Mouse (Mus musculus) spleen, adult 2 months (tissue): Measurements from ENCODE around the gene Il4ra. TPM values are rescaled to one million over a fixed set of nuclear protein-coding genes. Genes with fewer than 3 reads are reported as not detected.

Experiments
- DNase-seq, 2 experiments: peaks; one replicate each; pipeline versions ENCODE4 v3.0.0 to v3.0.0-alpha.2; 2012 to 2021; ENCODE audit warnings: low spot score in 2 of 2, low read depth in 1 of 2
- H3K27ac ChIP-seq: fragments of 200-500 bp; 2 replicates; pipeline ENCODE4 v1.5.1; 2012; ENCODE audit warnings: low read length, inconsistent platforms; ENCODE audit not compliant: insufficient read depth
- H3K27me3 ChIP-seq: fragments of 200-500 bp; 2 replicates; pipeline ENCODE4 v1.6.1; 2012; ENCODE audit warnings: mild to moderate bottlenecking, moderate library complexity, low read length, inconsistent platforms; ENCODE audit not compliant: control insufficient read depth, insufficient read depth
- H3K36me3 ChIP-seq: fragments of 200-500 bp; 2 replicates; pipeline ENCODE4 v1.6.1; 2012; ENCODE audit warnings: mild to moderate bottlenecking, low read length, inconsistent platforms; ENCODE audit not compliant: control insufficient read depth, insufficient read depth
- H3K4me1 ChIP-seq: fragments of 200-500 bp; 2 replicates; pipeline ENCODE4 v1.6.1; 2011; ENCODE audit warnings: inconsistent platforms; ENCODE audit not compliant: control insufficient read depth, insufficient read depth, insufficient read length
- H3K4me3 ChIP-seq: fragments of 200-500 bp; 2 replicates; pipeline ENCODE4 v1.5.1; 2011; ENCODE audit warnings: mild to moderate bottlenecking, inconsistent platforms; ENCODE audit not compliant: insufficient read depth, insufficient read length; ENCODE audit errors: extremely low read depth
- CTCF ChIP-seq: fragments of 200-500 bp; IDR thresholded peaks from 2 replicates; pipeline ENCODE4 v1.5.1; 2011; ENCODE audit warnings: mild to moderate bottlenecking, inconsistent platforms; ENCODE audit not compliant: insufficient read depth, insufficient read length, insufficient replicate concordance; ENCODE audit errors: extremely low read depth
- POLR2A ChIP-seq: fragments of 200-500 bp; IDR thresholded peaks from 2 replicates; pipeline ENCODE4 v1.6.1; 2011; ENCODE audit warnings: low read depth, low read length, inconsistent platforms
- WGBS: fragments of 180-500 bp; shearing (Covaris S2); methylation state at CpG from one replicate; pipeline ENCODE4 v1.1.7; 2018; 5-methylcytosine and 5-hydroxymethylcytosine counted together
- polyA plus RNA-seq: library from polyadenylated mRNA; depleted of rRNA; stranded (reverse); fragments of >200 nt; gene quantifications from 2 replicates; pipeline ENCODE4 v1.2.3, GENCODE M21; 2012

Il4ra gene
- polyA plus RNA-seq, 1 experiment, result 83.4 TPM

- no peak for TF ChIP-seq CTCF
- no peak for TF ChIP-seq POLR2A
- no peaks in the 10 kb centered on the region for H3K27me3 ChIP-seq
- 76% methylated on average over 2 of the region's 2 CpGs for WGBS
- H3K36me3 ChIP-seq, result peaks cover 64% of the 10 kb centered on the region
- DNase-seq, result no peak
- H3K4me1 ChIP-seq, result peaks cover 4% of the 10 kb centered on the region; the same call in 1 of the 2 replicates
- H3K27ac ChIP-seq, result no peak overlapping the region
- no peak overlapping the region for H3K4me3 ChIP-seq
Observed at GRCm38 (mm10) chr7:125566420-125566819, 14.5 kb downstream of the Il4ra start.

GRCm38 (mm10) chr7:125568888-125569287 is 17.0 kb downstream of the Il4ra start:
- Histone ChIP-seq H3K4me1 (no peaks in the 10 kb centered on the region), H3K36me3 (peaks cover 83% of the 10 kb centered on the region), H3K27me3 (no peaks in the 10 kb centered on the region), H3K27ac (no peak overlapping the region), H3K4me3 (no peak overlapping the region)
- DNase-seq, result no peak
- 68% methylated on average over 8 of the region's 8 CpGs for WGBS
- TF ChIP-seq POLR2A, result no peak
- no peak for TF ChIP-seq CTCF

GRCm38 (mm10) chr7:125571891-125572290 is 20.0 kb downstream of the Il4ra start:
- Histone ChIP-seq H3K27me3 (no peaks in the 10 kb centered on the region), H3K27ac (no peak overlapping the region), H3K36me3 (peaks cover 93% of the 10 kb centered on the region), H3K4me3 (no peak overlapping the region), H3K4me1 (peaks cover 8% of the 10 kb centered on the region; the same call in 1 of the 2 replicates)
- TF ChIP-seq CTCF, result no peak
- TF ChIP-seq POLR2A, result no peak
- no peak for DNase-seq
- WGBS, result 93% methylated on average over 19 of the region's 19 CpGs

DNA sequence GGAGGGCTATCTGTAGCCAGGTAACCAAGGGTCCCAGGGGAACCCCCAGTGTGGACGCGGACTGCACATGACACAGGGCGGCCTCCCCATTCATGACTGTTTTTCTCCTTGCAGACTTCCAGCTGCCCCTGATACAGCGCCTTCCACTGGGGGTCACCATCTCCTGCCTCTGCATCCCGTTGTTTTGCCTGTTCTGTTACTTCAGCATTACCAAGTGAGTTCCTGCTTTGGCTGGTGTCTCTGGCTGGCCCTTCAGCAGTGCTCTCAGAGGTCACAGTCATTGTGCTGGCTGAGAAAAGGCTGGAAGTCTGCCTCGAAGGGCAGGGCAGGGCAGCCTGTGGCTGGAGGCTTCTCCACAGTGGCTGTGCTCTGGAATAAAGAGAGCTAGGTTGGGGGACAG is 20.8 kb downstream of the Il4ra start:
- peaks cover 8% of the 10 kb centered on the region; the same call in 1 of the 2 replicates for H3K4me1 ChIP-seq
- peaks cover 89% of the 10 kb centered on the region for H3K36me3 ChIP-seq
- 87% methylated on average over 6 of the region's 6 CpGs for WGBS
- no peak for TF ChIP-seq POLR2A
- no peak for TF ChIP-seq CTCF
- no peak for DNase-seq
- no peaks in the 10 kb centered on the region for H3K27me3 ChIP-seq
- no peak overlapping the region for H3K4me3 ChIP-seq
- H3K27ac ChIP-seq, result no peak overlapping the region

DNA sequence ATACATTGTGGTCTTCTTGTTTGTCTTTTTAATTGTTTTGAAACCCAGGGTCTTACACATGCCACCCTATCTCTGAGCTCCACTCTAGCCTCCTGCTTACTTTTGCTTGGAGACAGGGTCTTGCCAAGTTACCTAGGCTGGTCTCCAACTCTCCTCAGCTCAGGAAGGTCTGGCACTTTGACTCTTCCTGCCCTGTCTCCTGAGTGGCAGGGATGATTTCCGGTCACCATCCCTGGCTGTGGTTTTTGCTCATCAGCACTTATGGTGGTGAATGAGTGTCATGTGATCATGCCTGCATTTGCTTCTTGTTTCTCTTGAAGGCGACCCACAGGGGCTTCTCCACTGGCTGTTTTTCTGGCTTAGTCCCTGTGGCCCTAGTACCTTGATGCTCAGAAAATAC is 21.9 kb downstream of the Il4ra start:
- peaks cover 80% of the 10 kb centered on the region for H3K36me3 ChIP-seq
- no peak overlapping the region for H3K27ac ChIP-seq
- TF ChIP-seq CTCF (no peak), POLR2A (no peak)
- 52% methylated on average over 2 of the region's 2 CpGs for WGBS
- H3K4me1 ChIP-seq, result peaks cover 8% of the 10 kb centered on the region; the same call in 1 of the 2 replicates
- no peaks in the 10 kb centered on the region for H3K27me3 ChIP-seq
- no peak for DNase-seq
- H3K4me3 ChIP-seq, result no peak overlapping the region

DNA sequence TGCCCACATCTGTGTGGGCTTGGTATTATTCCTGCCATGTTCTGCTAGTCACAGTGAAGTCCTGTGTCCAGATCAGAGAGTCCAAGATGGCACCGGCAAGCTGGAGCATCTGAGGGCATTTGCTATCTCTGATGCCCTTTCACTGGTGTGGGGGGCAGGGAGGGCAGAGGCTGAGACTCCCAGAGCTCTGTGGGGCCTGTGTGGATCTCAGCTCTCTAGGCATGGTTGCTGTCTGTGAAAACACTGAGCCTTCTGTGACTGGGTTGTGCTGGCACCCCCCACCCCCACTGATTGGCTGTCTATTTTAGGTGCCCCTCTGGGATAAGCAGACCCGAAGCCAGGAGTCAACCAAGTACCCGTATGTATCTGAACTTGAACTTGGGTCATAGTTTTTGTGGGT is 22.9 kb downstream of the Il4ra start:
- TF ChIP-seq CTCF, result no peak
- no peak for TF ChIP-seq POLR2A
- no peak overlapping the region for H3K27ac ChIP-seq
- no peak for DNase-seq
- H3K36me3 ChIP-seq, result peaks cover 70% of the 10 kb centered on the region
- 65% methylated on average over 3 of the region's 3 CpGs for WGBS
- no peak overlapping the region for H3K4me3 ChIP-seq
- peaks cover 8% of the 10 kb centered on the region; the same call in 1 of the 2 replicates for H3K4me1 ChIP-seq
- no peaks in the 10 kb centered on the region for H3K27me3 ChIP-seq

DNA sequence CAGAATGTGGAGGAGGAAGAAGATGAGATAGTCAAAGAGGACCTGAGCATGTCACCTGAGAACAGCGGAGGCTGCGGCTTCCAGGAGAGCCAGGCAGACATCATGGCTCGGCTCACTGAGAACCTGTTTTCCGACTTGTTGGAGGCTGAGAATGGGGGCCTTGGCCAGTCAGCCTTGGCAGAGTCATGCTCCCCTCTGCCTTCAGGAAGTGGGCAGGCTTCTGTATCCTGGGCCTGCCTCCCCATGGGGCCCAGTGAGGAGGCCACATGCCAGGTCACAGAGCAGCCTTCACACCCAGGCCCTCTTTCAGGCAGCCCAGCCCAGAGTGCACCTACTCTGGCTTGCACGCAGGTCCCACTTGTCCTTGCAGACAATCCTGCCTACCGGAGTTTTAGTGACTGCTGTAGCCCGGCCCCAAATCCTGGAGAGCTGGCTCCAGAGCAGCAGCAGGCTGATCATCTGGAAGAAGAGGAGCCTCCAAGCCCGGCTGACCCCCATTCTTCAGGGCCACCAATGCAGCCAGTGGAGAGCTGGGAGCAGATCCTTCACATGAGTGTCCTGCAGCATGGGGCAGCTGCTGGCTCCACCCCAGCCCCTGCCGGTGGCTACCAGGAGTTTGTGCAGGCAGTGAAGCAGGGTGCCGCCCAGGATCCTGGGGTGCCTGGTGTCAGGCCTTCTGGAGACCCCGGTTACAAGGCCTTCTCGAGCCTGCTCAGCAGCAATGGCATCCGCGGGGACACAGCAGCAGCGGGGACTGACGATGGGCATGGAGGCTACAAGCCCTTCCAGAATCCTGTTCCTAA is 24.0 kb downstream of the Il4ra start:
- Histone ChIP-seq H3K4me1 (peaks cover 13% of the 10 kb centered on the region; the same call in 1 of the 2 replicates), H3K27ac (peak overlapping the region; percentile 41), H3K27me3 (no peaks in the 10 kb centered on the region), H3K4me3 (no peak overlapping the region), H3K36me3 (peaks cover 60% of the 10 kb centered on the region)
- 63% methylated on average over 16 of the region's 16 CpGs for WGBS
- TF ChIP-seq POLR2A (no peak), CTCF (no peak)
- DNase-seq, result no peak
